Mouse (Mus musculus): ENCODE data around the gene Inpp5a.

Inpp5a gene

GRCm38 (mm10) chr7:139441761-139442211 lies 52.9 kb downstream of the Inpp5a start:
- in situ Hi-C loops (cut with MboI), result no loop called here

- in situ Hi-C loops (cut with MboI), result no loop called here
Measured at GRCm38 (mm10) chr7:139445621-139446020, 56.7 kb downstream of the Inpp5a start.

DNA sequence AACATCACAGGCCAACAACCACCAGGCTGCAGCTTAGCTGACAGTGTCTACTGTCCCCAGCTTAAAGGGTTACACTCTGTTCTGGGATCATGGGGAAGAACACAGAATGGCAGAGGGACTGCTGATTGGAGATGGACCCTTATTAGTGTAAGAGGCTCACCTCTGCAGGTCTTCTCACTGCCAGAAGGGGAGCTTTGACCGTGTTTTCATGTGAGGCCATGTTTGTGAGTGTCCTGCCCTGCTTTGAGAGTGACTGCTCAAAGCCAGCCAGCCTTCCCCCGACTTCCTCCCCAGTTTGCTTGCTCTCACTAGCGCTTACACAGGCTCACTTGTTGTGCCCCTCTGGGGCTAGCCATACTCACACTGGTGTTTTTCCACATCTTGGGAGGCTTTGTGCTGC lies 58.5 kb downstream of the Inpp5a start:
- in situ Hi-C loops (cut with MboI), result no loop called here

DNA sequence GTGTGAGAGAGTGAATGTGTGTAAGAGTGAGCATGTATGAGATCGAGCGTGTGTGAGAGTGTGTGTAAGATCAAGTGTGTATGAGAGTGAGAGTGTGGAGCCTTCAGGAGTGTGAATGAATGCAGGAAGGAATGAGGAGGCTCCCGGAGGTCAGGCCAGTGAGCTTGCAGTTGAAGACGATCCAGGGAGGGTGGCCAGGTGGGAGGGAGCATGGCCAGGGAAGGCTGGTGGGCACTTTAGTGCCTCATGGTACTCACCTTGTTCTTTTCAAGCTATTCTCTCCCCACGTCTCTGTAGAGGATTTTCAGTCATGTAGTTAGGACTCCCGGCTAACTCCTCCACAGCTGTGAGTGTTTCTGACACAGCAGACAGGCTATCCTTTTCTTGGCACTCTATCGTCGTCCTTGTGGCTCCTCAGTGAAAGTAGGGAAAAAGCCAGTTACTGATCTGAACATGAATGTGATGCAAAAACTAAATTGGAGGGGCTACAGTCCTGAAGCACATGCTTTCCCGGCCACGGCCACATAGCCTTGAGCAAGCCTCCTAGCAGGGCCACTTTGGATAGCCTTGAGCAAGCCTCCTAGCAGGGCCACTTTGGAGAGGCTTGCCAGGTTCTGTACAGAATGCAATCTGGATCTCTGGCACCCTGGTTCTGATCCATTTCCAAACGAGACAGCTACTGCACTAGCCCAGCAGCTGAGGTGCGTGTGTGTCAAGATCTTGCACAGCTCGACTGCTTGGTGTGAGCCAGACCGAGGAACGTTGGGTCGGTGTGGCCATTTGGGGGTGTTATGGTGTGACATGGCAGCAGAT lies 61.5 kb downstream of the Inpp5a start:
- in situ Hi-C loops (cut with MboI), result no loop called here

DNA sequence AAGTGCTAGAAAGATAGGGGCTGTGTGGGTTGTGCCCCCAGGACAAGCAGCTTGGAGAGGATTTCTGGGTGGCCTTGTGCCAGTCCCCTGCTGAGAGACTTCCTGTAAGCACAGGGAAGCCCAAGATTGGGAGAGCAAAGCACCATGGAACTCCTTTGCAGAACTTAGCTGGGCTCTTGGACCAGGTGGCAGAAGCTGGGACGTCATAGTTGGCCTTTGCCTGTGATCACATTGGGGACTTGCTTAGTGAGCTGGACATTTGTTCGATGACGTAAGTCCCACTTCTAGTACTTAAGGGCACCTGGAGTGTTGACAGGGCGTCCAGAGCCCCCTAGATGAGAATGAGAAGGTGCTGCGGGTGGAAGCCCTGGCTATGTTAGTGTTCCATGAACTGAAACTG lies 62.8 kb downstream of the Inpp5a start:
- in situ Hi-C loops (cut with MboI), result no loop called here

- in situ Hi-C loops (cut with MboI), result no loop called here
Measured at GRCm38 (mm10) chr7:139452199-139452598, 63.3 kb downstream of the Inpp5a start.

GRCm38 (mm10) chr7:139453198-139453597 lies 64.3 kb downstream of the Inpp5a start:
- in situ Hi-C loops (cut with MboI), result no loop called here

GRCm38 (mm10) chr7:139454285-139454684 lies 65.4 kb downstream of the Inpp5a start:
- in situ Hi-C loops (cut with MboI), result no loop called here

- in situ Hi-C loops (cut with MboI), result no loop called here
Measured at GRCm38 (mm10) chr7:139456759-139457158, 67.8 kb downstream of the Inpp5a start.

GRCm38 (mm10) chr7:139461344-139461743 lies 72.4 kb downstream of the Inpp5a start:
- in situ Hi-C loops (cut with MboI), result no loop called here

- in situ Hi-C loops (cut with MboI), result no loop called here
Measured at GRCm38 (mm10) chr7:139462142-139462541, 73.2 kb downstream of the Inpp5a start.

- in situ Hi-C loops (cut with MboI), result no loop called here
Measured at GRCm38 (mm10) chr7:139465538-139465937, 76.6 kb downstream of the Inpp5a start.

DNA sequence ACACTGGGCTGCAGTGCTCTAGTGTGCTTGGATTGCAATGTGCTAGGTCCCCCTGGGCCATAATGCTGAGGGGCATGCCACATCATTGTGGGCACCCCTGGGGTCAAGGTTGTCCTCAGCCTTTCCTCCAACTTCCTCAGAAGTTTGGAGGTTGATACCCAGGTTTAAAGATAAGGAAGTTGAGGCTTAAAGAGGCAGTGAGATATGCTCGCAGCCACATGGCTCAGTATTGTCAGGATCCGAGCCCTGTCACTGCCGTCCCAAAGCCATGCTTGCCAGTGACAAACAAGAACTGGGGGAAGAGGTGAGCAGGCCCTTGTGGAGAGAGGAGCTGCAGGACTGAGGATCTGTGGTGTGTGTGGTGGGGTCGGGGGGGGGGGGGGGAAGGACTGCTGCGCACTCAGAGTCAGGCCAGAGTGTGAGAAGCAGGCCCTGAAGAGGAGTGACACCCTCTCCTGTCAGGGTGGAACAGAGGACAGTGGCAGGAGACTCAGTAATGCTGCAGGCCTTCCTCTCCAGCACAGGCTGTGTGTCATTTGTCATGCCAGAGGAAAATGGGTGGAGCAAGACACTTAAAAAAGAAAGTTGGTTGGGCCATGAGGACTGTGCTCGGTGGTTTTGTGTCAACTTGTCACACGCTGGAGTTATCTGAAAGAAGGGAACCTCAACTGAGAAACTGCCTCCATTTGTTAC lies 77.7 kb downstream of the Inpp5a start:
- in situ Hi-C loops (cut with MboI), result no loop called here

DNA sequence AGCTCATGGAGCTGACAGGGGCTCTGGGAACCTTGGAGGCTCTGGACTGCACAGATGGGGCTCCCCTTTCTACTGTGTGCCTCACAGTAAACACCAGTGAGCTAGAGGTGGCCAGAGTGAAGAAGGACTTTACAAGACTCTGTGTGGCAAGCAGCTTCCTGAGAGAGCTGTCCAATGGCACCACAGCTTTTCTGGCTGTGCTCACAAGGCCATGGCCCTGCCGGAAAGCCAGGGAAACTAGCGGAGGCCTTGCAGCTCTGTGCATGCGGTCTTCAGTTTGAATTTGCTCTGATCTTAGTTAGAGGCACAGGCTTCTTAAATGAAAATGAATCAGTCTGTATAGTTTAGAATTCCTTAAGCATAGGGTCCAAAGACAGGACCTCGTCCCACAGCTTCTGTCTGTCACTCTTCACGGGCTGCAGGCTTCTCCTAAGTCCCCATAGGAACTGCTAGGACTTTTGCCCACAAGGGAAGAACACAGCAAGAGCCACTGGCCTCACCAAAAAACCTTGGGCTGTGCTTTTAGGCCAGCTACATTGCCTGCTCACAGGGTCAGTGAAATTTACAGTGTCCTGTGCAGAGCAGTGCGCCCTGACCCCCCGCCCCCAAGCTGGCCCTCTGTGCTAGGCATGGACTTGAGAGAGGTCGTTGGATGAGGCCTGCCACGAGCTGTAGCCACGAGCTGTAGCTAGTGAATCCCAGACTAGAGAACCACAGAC lies 78.4 kb downstream of the Inpp5a start:
- in situ Hi-C loops (cut with MboI), result no loop called here

DNA sequence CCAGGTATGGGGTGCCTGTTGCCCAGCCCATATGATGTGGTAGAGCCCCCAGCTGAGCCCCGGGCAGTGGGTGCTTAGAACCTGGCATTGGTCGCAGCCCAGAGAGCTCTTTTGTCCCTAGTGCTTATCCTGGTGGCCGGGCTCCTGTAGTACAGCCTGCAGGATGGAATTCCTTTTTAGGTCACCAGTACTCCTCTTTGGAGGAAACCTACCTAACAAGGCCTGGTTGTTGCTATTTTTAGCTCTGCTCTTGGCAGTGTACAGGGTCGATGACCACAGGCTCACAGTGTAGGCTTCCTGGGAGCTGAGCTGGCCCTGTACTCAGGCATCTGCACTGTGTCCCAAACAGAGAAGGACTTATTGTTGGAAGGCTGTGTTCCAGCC lies 79.0 kb downstream of the Inpp5a start:
- in situ Hi-C loops (cut with MboI), result no loop called here

GRCm38 (mm10) chr7:139468440-139468839 lies 79.5 kb downstream of the Inpp5a start:
- in situ Hi-C loops (cut with MboI), result no loop called here

DNA sequence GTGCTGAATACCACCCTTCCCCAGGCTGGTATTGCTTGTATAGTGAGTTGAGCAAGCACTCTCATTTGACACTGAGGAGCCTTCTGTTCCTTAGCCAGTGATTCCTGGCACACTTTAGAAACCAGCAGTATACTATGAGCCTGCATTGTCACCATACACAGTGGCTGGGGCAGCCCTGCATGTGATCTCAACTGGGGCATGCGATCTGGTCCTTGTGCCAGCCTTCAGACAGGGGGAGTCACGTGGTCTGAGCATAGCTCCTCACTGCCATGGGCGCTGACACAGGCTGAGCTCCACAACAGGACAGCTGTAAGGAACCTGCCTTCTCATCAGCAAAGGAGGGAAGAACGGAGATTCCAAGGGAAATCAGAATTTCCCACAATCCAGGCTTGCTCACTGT lies 80.5 kb downstream of the Inpp5a start:
- in situ Hi-C loops (cut with MboI), result no loop called here

DNA sequence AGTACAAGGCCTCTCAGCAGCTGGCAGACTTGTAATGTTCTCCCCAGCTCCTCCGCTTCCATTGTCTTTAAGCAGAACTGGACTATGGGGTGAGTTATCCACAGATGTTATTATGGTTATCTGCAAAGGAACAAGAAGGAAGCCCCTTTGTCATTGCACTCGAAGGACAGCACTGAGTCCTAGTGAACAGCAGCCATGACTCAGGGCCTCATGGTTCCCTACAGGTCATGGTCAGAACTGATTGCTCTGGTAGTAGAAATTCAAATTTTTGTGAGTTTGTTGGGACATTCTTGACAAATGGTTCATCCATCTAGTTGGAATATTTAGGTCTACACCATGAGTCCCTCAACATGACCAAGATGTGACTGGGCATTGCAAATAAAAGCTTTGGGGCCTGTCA lies 81.6 kb downstream of the Inpp5a start:
- in situ Hi-C loops (cut with MboI), result no loop called here

- in situ Hi-C loops (cut with MboI), result no loop called here
Measured at GRCm38 (mm10) chr7:139472052-139472451, 83.1 kb downstream of the Inpp5a start.

DNA sequence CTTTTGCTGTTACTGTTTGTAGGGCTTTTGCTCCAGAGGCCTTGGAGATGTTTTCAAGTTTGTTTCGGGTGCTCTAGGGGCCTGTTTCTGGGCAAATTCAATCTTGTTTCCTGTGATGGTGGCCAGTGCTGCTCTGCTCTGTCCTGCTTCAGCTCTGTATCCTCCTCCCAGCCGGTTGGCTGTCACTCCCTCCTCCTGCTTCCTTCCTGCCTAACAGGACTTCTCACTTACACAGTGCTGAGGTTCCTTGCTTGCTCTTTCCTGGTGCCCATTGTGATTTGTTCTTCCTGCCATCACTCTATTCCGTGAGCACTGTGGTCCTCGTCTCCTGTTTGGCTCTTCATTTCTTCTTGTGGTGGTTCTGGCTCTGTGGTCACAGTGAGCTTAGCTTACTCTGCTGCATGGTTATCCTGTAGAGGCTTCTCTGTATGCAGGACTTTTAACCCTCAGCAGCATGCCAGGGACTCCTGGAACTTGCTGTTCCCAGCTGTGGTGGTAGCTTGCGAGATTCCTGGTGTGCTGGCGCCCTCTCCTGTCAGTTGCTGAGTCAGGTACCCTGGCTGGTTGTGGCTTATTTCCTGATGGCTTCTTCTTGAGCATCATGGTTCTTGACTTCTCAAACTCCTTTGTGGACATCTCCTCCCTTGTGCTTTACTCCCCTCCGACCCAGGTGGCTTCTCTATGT lies 84.1 kb downstream of the Inpp5a start:
- in situ Hi-C loops (cut with MboI), result no loop called here

DNA sequence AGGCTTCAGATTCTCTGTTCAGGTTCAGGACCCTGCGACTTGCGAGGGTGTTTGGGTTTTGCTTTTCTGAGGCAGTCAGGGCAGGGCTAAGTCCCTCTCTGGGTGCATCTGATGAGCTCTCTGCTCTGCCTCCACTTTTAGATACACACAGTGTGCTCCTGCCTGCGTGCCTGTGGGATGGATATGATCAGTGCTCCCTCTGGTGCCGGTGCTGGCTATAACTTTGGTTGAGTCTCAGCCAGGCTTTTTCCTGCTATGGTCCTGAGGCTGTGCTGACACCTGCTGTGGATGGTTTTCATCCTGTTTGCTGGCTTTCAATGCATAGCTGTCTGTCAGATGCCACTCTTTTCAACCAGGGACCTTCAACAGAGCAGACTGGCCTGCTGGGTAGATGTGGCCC lies 87.0 kb downstream of the Inpp5a start:
- in situ Hi-C loops (cut with MboI), result loop anchor here (5.0 kb wide), 1 partner anchor 174 kb away; no protein-coding TSS in a partner anchor

GRCm38 (mm10) chr7:139476700-139477099 lies 87.8 kb downstream of the Inpp5a start:
- in situ Hi-C loops (cut with MboI), result loop anchor here (5.0 kb wide), 1 partner anchor 174 kb away; no protein-coding TSS in a partner anchor

Data from mature B cell (primary cell).